Mouse (Mus musculus) midbrain, embryonic 14.5 days (tissue): Measurements from ENCODE around the gene Ly75. TPM values are rescaled to one million over a fixed set of nuclear protein-coding genes. Genes with fewer than 3 reads are reported as not detected.

Experiments used
- ATAC-seq: fragments of 200-750 bp; cut with Nextera tagmentation; 2 replicates; pipeline ENCODE4 v1.8.0; 2017; ENCODE audit warnings: moderate number of reproducible peaks, moderate library complexity; ENCODE audit not compliant: low FRiP score, low TSS enrichment
- DNase-seq: peaks from one replicate; pipeline ENCODE4 v3.0.0-alpha.2; 2015
- H3K27ac ChIP-seq: fragments of 300-500 bp; sonication (generic); replicated peaks from 2 replicates; pipeline ENCODE4 v1.5.1; 2014; ENCODE audit warnings: mild to moderate bottlenecking, low read depth, low read length, moderate library complexity
- H3K27me3 ChIP-seq: fragments of 300-500 bp; sonication (generic); 2 replicates; pipeline ENCODE4 v1.6.1; 2014; ENCODE audit warnings: low read length, control low read depth, mixed read lengths; ENCODE audit not compliant: control insufficient read depth, insufficient read depth
- H3K36me3 ChIP-seq: fragments of 300-500 bp; sonication (generic); 2 replicates; pipeline ENCODE4 v1.6.1; 2014; ENCODE audit warnings: low read length, control low read depth; ENCODE audit not compliant: control insufficient read depth, insufficient read depth
- H3K4me1 ChIP-seq: fragments of 300-500 bp; sonication (generic); 2 replicates; pipeline ENCODE4 v1.6.1; 2014; ENCODE audit warnings: mild to moderate bottlenecking, antibody characterized with exemption, low read length, control low read depth; ENCODE audit not compliant: control insufficient read depth, insufficient read depth
- H3K4me2 ChIP-seq: fragments of 300-500 bp; sonication (generic); 2 replicates; pipeline ENCODE4 v1.6.1; 2014; ENCODE audit warnings: mild to moderate bottlenecking, low read length, moderate library complexity
- H3K4me3 ChIP-seq: fragments of 300-500 bp; sonication (generic); replicated peaks from 2 replicates; pipeline ENCODE4 v1.5.1; 2014; ENCODE audit warnings: low read depth, low read length
- H3K9ac ChIP-seq: fragments of 300-500 bp; sonication (generic); replicated peaks from 2 replicates; pipeline ENCODE4 v1.6.1; 2014; ENCODE audit warnings: mild to moderate bottlenecking, low read length, moderate library complexity
- H3K9me3 ChIP-seq: fragments of 300-500 bp; sonication (generic); 2 replicates; pipeline ENCODE4 v1.6.1; 2016; ENCODE audit warnings: low read length, control low read depth, mixed read lengths; ENCODE audit not compliant: control insufficient read depth
- WGBS: fragments of 180-500 bp; shearing (Covaris S2); extraction: QIAGEN DNeasy Blood & Tissue Kit; methylation state at CpG from one replicate; pipeline ENCODE4 v1.1.7; 2014; 5-methylcytosine and 5-hydroxymethylcytosine counted together
- polyA plus RNA-seq: library from polyadenylated mRNA; unstranded; fragments of >200 nt; fragmentation: Nextera tagmentation; extraction: Ambion mirVana; gene quantifications from 2 replicates; pipeline ENCODE4 v1.2.1, GENCODE M21; 2014

Ly75 gene
- polyA plus RNA-seq, 1 experiment from 2014 or later = 0.96 TPM

- 33% methylated on average over 7 of the region's 7 CpGs for WGBS
- Histone ChIP-seq H3K27ac (no peak overlapping the region), H3K36me3 (no peaks in the 10 kb centered on the region), H3K27me3 (peaks cover 4% of the 10 kb centered on the region; the same call in 1 of the 2 replicates), H3K4me2 (no peak overlapping the region), H3K4me3 (no peak overlapping the region), H3K9ac (no peak overlapping the region), H3K9me3 (no peaks in the 10 kb centered on the region), H3K4me1 (peaks cover 8% of the 10 kb centered on the region; the same call in 1 of the 2 replicates)
- DNase-seq (no peak), ATAC-seq (no peak)
Observed at GRCm38 (mm10) chr2:60384083-60384762, 1.1 kb upstream of the Ly75 start.

GRCm38 (mm10) chr2:60382346-60382745 lies 757 bp downstream of the Ly75 start:
- H3K4me2 ChIP-seq = peak overlapping the region; percentile 85
- H3K4me1 ChIP-seq = peaks cover 8% of the 10 kb centered on the region; the same call in 1 of the 2 replicates
- H3K27ac ChIP-seq = no peak overlapping the region
- no peak overlapping the region for H3K9ac ChIP-seq
- H3K36me3 ChIP-seq = no peaks in the 10 kb centered on the region
- DNase-seq (no peak), ATAC-seq (no peak)
- H3K27me3 ChIP-seq = peaks cover 4% of the 10 kb centered on the region; the same call in 1 of the 2 replicates
- H3K9me3 ChIP-seq = no peaks in the 10 kb centered on the region
- WGBS = 75% methylated on average over 3 of the region's 3 CpGs
- no peak overlapping the region; the same call in 1 of the 2 replicates for H3K4me3 ChIP-seq

GRCm38 (mm10) chr2:60377260-60377659 lies 5.8 kb downstream of the Ly75 start:
- Histone ChIP-seq H3K9me3 (no peaks in the 10 kb centered on the region), H3K36me3 (no peaks in the 10 kb centered on the region), H3K4me3 (no peak overlapping the region), H3K4me2 (no peak overlapping the region), H3K27me3 (no peaks in the 10 kb centered on the region), H3K4me1 (no peaks in the 10 kb centered on the region), H3K27ac (no peak overlapping the region), H3K9ac (no peak overlapping the region)
- no peak for DNase-seq
- 86% methylated on average over 5 of the region's 5 CpGs for WGBS
- no peak for ATAC-seq

GRCm38 (mm10) chr2:60375608-60376107 lies 7.4 kb downstream of the Ly75 start:
- Histone ChIP-seq H3K4me3 (no peak overlapping the region), H3K9ac (no peak overlapping the region), H3K36me3 (no peaks in the 10 kb centered on the region), H3K27me3 (no peaks in the 10 kb centered on the region), H3K4me2 (no peak overlapping the region), H3K27ac (no peak overlapping the region), H3K4me1 (no peaks in the 10 kb centered on the region), H3K9me3 (no peaks in the 10 kb centered on the region)
- no peak for DNase-seq
- ATAC-seq = no peak
- WGBS = 95% methylated on average over 15 of the region's 15 CpGs

- no peak overlapping the region for H3K4me3 ChIP-seq
- no peaks in the 10 kb centered on the region for H3K27me3 ChIP-seq
- no peaks in the 10 kb centered on the region for H3K4me1 ChIP-seq
- no peak overlapping the region for H3K4me2 ChIP-seq
- 93% methylated on average over 8 of the region's 8 CpGs for WGBS
- no peak overlapping the region for H3K9ac ChIP-seq
- ATAC-seq (no peak), DNase-seq (no peak)
- H3K27ac ChIP-seq = no peak overlapping the region
- no peaks in the 10 kb centered on the region for H3K9me3 ChIP-seq
- no peaks in the 10 kb centered on the region for H3K36me3 ChIP-seq
Observed at GRCm38 (mm10) chr2:60375126-60375525, 8.0 kb downstream of the Ly75 start.

GRCm38 (mm10) chr2:60370188-60370587 lies 12.9 kb downstream of the Ly75 start:
- Histone ChIP-seq H3K27ac (no peak overlapping the region), H3K4me1 (no peaks in the 10 kb centered on the region), H3K4me2 (no peak overlapping the region), H3K9me3 (no peaks in the 10 kb centered on the region), H3K27me3 (no peaks in the 10 kb centered on the region), H3K36me3 (no peaks in the 10 kb centered on the region), H3K4me3 (no peak overlapping the region), H3K9ac (no peak overlapping the region)
- ATAC-seq = no peak
- WGBS = 94% methylated on average over 5 of the region's 5 CpGs
- no peak for DNase-seq

- DNase-seq (no peak), ATAC-seq (no peak)
- H3K27ac ChIP-seq = no peak overlapping the region
- H3K27me3 ChIP-seq = no peaks in the 10 kb centered on the region
- no peak overlapping the region for H3K4me2 ChIP-seq
- H3K36me3 ChIP-seq = no peaks in the 10 kb centered on the region
- no peaks in the 10 kb centered on the region for H3K4me1 ChIP-seq
- no peak overlapping the region for H3K9ac ChIP-seq
- H3K4me3 ChIP-seq = no peak overlapping the region
- no peaks in the 10 kb centered on the region for H3K9me3 ChIP-seq
- 62% methylated on average over 4 of the region's 4 CpGs for WGBS
Observed at GRCm38 (mm10) chr2:60369454-60369853, 13.6 kb downstream of the Ly75 start.

GRCm38 (mm10) chr2:60367871-60368270 lies 15.2 kb downstream of the Ly75 start:
- Histone ChIP-seq H3K27me3 (no peaks in the 10 kb centered on the region), H3K4me3 (no peak overlapping the region), H3K27ac (no peak overlapping the region), H3K4me2 (no peak overlapping the region), H3K4me1 (no peaks in the 10 kb centered on the region), H3K9ac (no peak overlapping the region), H3K36me3 (no peaks in the 10 kb centered on the region), H3K9me3 (no peaks in the 10 kb centered on the region)
- DNase-seq = no peak
- 97% methylated on average over 7 of the region's 7 CpGs for WGBS
- ATAC-seq = no peak

GRCm38 (mm10) chr2:60367204-60367603 lies 15.9 kb downstream of the Ly75 start:
- H3K27me3 ChIP-seq = no peaks in the 10 kb centered on the region
- no peak overlapping the region for H3K4me3 ChIP-seq
- DNase-seq (no peak), ATAC-seq (no peak)
- 91% methylated on average over 2 of the region's 2 CpGs for WGBS
- no peaks in the 10 kb centered on the region for H3K36me3 ChIP-seq
- H3K9me3 ChIP-seq = no peaks in the 10 kb centered on the region
- no peaks in the 10 kb centered on the region for H3K4me1 ChIP-seq
- no peak overlapping the region for H3K9ac ChIP-seq
- no peak overlapping the region for H3K27ac ChIP-seq
- H3K4me2 ChIP-seq = no peak overlapping the region
